Mouse (Mus musculus) lung, embryonic 16.5 days (tissue): ENCODE data around the gene Zfp985. TPM values are rescaled to one million over a fixed set of nuclear protein-coding genes. Genes with fewer than 3 reads are reported as not detected.
"Not testable (repeated sequence)": the region's sequence is repeated elsewhere in the genome, so short reads cannot be mapped to it uniquely, and the experiment has no call there.

Experiments
- ATAC-seq: fragments of 200-750 bp; cut with Nextera tagmentation; 2 replicates; pipeline ENCODE4 v1.8.0; 2017; ENCODE audit warnings: low read depth, mild to moderate bottlenecking, moderate library complexity
- H3K27ac ChIP-seq: fragments of 300-500 bp; sonication (generic); 2 replicates; pipeline ENCODE4 v1.5.1; 2014; ENCODE audit warnings: mild to moderate bottlenecking, control low read depth, low read length
- H3K27me3 ChIP-seq: fragments of 300-500 bp; sonication (generic); 2 replicates; pipeline ENCODE4 v1.6.1; 2014; ENCODE audit warnings: low read depth, low read length, mixed read lengths; ENCODE audit not compliant: control insufficient read depth, insufficient read depth
- H3K36me3 ChIP-seq: fragments of 300-500 bp; sonication (generic); 2 replicates; pipeline ENCODE4 v1.6.1; 2014; ENCODE audit warnings: low read length; ENCODE audit not compliant: control insufficient read depth, insufficient read depth
- H3K4me1 ChIP-seq: fragments of 300-500 bp; sonication (generic); replicated peaks from 2 replicates; pipeline ENCODE4 v1.6.1; 2014; ENCODE audit warnings: low read length, mixed read lengths; ENCODE audit not compliant: control insufficient read depth, insufficient read depth
- H3K4me2 ChIP-seq: fragments of 300-500 bp; sonication (generic); 2 replicates; pipeline ENCODE4 v1.6.1; 2014; ENCODE audit warnings: low read depth, low read length, control low read depth
- H3K4me3 ChIP-seq: fragments of 300-500 bp; sonication (generic); 2 replicates; pipeline ENCODE4 v1.5.1; 2014; ENCODE audit warnings: mild to moderate bottlenecking, low read length, control low read depth
- H3K9ac ChIP-seq: fragments of 300-500 bp; sonication (generic); 2 replicates; pipeline ENCODE4 v1.6.1; 2014; ENCODE audit warnings: low read length, control low read depth
- H3K9me3 ChIP-seq: fragments of 300-500 bp; sonication (generic); 2 replicates; pipeline ENCODE4 v1.6.1; 2016; ENCODE audit warnings: low read length; ENCODE audit not compliant: control insufficient read depth
- WGBS: fragments of 180-500 bp; shearing (Covaris S2); extraction: QIAGEN DNeasy Blood & Tissue Kit; methylation state at CpG from one replicate; pipeline ENCODE4 v1.1.7; 2014; 5-methylcytosine and 5-hydroxymethylcytosine counted together
- polyA plus RNA-seq: library from polyadenylated mRNA; unstranded; fragments of >200 nt; fragmentation: Nextera tagmentation; extraction: Ambion mirVana; gene quantifications from 2 replicates; pipeline ENCODE4 v1.2.1, GENCODE M21; 2015

The Zfp985 gene
- polyA plus RNA-seq, 1 experiment from 2014 or later = 0.31 TPM

DNA sequence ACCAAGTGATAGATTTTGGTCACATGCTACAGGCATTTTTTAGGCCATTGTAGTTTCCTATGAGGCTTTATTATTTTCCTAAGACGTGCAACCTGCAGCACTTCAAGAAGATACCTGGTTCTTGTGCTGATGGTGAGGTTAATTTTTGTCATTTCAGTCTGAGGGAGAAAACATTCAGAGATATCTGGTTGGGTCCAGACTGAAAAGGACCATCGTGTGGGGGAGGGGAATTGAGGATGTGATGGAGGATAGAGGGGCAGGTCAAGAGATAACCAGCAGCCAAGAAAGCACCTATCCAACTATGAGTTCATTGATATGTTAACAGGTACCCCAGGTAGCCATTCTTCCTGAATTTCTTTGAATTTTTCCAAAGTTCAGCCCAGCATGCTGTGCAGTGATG lies 1.3 kb downstream of the Zfp985 start:
- not testable (repeated sequence) for H3K4me2 ChIP-seq, H3K36me3 ChIP-seq, ATAC-seq, H3K27me3 ChIP-seq, H3K4me3 ChIP-seq, H3K27ac ChIP-seq, H3K9ac ChIP-seq, H3K4me1 ChIP-seq
- H3K9me3 ChIP-seq = peaks cover 16% of the 10 kb centered on the region
- WGBS = 63% methylated on average over 2 of the region's 2 CpGs

DNA sequence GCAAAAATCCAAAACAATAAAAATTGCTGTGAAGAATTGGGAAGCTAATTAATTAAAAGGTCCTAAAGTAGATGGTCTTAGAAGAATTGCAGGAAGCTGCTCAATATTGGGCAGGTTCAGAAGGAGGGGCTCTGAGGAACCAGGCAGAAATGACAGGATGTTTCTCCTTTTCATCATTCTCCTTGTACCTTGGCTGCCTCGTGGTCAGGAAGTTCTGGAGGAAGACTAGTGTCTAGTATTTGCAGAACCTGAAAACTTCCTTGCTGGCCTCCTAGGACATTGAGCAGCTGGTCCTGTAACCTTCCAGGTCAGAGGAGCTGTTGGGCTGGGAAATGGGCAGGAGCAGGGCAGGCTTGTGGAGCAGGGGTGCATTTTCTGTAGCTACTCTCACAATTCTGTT lies 3.8 kb downstream of the Zfp985 start:
- H3K9me3 ChIP-seq = peaks cover 14% of the 10 kb centered on the region
- not testable (repeated sequence) for H3K27ac ChIP-seq, H3K4me3 ChIP-seq, ATAC-seq, H3K9ac ChIP-seq, H3K4me2 ChIP-seq, H3K27me3 ChIP-seq, H3K4me1 ChIP-seq, H3K36me3 ChIP-seq
- 36% methylated on average over 1 of the region's 1 CpGs for WGBS

DNA sequence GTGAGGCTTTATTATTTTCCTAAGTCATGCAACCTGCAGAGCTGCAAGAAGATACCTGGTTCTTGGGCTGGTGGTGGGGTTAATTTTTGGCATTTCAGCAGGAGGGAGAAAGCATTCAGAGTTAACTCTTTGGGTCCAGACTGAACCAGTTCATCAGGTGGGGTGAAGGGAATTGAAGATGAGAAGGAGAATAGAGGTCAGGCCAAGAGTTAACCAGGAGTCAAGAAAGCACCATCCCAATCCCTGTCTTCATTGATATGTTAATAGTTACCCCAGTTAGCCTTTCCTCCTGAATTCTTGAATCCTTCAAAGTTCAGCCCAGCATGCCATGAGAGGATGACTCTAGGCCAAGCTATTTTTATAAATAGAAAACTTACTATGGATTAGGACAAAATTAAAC lies 4.9 kb downstream of the Zfp985 start:
- H3K4me1 ChIP-seq, H3K4me2 ChIP-seq, H3K9ac ChIP-seq, H3K36me3 ChIP-seq, ATAC-seq, H3K27ac ChIP-seq, H3K27me3 ChIP-seq, H3K4me3 ChIP-seq: not testable (repeated sequence)
- peaks cover 14% of the 10 kb centered on the region for H3K9me3 ChIP-seq

DNA sequence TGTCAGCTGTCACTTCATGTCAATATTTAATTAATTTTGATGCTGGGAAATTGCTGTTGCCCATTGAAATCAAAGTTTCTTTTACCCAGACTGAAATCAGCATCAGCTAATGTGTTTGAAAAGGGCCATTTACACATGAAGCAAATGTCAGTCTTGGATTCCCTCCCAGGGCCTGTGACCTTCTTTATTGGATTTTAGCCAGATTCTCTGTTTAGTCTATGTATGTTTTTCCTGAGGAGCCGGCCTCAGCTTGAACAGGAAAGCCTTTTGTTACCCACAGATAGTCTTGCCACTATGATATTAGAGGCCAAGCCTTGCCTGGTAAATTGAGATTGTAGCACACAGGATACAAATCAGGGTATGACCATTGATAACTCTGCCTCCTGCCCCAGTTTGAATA lies 6.0 kb downstream of the Zfp985 start:
- not testable (repeated sequence) for H3K4me2 ChIP-seq, H3K27ac ChIP-seq, H3K4me3 ChIP-seq, H3K4me1 ChIP-seq, H3K9ac ChIP-seq, ATAC-seq, H3K27me3 ChIP-seq, H3K36me3 ChIP-seq
- WGBS = 28% methylated on average over 1 of the region's 1 CpGs
- H3K9me3 ChIP-seq = peaks cover 12% of the 10 kb centered on the region; the same call in 1 of the 2 replicates

DNA sequence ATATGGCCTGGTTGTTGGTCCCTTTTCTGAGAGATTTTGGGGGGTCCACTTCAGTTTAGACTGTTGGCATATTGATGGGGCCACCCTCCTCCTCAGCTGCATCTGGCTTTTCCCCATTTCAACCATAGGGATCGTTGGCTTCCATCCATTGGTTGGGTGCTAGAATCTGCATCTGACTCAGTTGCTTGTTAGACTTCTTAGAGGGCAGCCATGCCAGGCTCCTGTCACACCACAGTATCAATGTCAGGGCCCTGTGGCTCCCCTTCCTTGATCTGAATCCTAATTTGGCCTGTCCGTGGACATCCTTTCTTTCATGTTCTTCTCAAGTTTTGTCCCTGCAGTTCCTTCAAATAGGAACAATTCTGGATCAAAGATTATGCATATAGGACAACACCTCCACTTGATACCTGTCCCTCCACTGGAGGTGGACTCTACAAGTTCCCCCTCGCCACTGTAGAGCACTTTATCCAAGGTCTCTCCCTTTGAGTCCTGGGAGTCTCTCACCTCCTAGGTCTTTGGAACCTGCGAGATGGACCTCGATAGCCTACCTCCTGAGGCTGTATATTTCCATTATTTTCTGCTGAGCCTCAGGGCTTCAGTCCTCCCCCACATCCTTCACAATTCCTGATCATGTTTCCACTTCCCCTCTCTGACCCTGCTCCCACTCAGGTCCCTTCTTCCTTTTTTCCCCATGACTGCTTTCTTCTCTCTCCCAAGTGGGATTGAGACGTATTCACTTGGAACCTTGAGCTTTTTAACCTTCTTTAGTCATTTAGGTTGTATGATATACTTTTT lies 12.5 kb downstream of the Zfp985 start:
- no peaks in the 10 kb centered on the region for H3K27me3 ChIP-seq
- H3K9me3 ChIP-seq = peaks cover 13% of the 10 kb centered on the region; the same call in 1 of the 2 replicates
- no peak overlapping the region for H3K9ac ChIP-seq
- ATAC-seq = no peak
- H3K27ac ChIP-seq = no peak overlapping the region
- no peak overlapping the region for H3K4me3 ChIP-seq
- no peaks in the 10 kb centered on the region for H3K4me1 ChIP-seq
- no peaks in the 10 kb centered on the region for H3K36me3 ChIP-seq
- 66% methylated on average over 6 of the region's 6 CpGs for WGBS
- no peak overlapping the region for H3K4me2 ChIP-seq

DNA sequence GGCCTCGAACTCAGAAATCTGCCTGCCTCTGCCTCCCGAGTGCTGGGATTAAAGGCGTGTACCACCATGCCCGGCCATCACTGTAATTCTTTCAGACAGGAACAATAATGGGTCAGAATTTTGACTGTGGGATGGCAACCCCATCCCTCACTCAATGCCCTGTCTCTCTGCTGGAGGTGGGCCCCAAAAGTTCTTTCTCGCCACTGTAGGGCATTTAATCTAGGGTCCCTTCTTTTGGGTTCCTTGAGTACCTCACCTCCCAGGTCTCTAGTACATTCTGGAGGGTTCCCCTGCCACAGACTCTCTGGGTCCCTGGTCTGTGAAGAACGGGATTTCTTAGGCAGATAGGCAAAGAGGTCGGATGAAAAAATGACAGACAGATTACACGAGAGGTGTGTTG lies 18.1 kb downstream of the Zfp985 start:
- ATAC-seq, H3K9me3 ChIP-seq: not testable (repeated sequence)

DNA sequence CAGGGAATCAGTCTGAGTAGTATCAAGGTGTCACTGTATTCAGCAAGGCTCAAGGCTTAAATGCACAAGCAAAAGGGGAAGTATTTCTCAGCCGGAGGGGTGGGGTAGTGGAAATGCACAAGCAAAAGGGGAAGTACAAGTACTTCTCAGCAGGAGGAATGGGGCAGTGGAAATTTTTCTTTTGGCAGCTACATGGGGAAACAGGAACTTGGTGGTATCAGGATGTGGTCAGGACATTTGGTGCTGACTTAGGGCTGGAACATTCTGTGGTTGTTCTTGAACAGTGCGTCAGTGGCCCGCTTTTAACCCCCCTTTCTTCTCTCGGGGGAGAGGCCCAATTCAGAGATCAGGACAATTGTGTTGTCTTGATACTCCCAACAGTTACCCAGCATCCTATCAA lies 26.3 kb downstream of the Zfp985 start:
- not testable (repeated sequence) for H3K4me3 ChIP-seq, H3K4me2 ChIP-seq, ATAC-seq, H3K27ac ChIP-seq, H3K36me3 ChIP-seq, H3K9ac ChIP-seq, H3K4me1 ChIP-seq, H3K27me3 ChIP-seq, H3K9me3 ChIP-seq
- WGBS = 92% methylated on average over 4 of the region's 4 CpGs

More for the DNA sequence above, 18.1 kb downstream of the Zfp985 start:
- H3K9ac ChIP-seq, H3K4me3 ChIP-seq, H3K4me1 ChIP-seq, H3K4me2 ChIP-seq, H3K27ac ChIP-seq, H3K27me3 ChIP-seq, H3K36me3 ChIP-seq: not testable (repeated sequence)
- WGBS = 69% methylated on average over 8 of the region's 8 CpGs

DNA sequence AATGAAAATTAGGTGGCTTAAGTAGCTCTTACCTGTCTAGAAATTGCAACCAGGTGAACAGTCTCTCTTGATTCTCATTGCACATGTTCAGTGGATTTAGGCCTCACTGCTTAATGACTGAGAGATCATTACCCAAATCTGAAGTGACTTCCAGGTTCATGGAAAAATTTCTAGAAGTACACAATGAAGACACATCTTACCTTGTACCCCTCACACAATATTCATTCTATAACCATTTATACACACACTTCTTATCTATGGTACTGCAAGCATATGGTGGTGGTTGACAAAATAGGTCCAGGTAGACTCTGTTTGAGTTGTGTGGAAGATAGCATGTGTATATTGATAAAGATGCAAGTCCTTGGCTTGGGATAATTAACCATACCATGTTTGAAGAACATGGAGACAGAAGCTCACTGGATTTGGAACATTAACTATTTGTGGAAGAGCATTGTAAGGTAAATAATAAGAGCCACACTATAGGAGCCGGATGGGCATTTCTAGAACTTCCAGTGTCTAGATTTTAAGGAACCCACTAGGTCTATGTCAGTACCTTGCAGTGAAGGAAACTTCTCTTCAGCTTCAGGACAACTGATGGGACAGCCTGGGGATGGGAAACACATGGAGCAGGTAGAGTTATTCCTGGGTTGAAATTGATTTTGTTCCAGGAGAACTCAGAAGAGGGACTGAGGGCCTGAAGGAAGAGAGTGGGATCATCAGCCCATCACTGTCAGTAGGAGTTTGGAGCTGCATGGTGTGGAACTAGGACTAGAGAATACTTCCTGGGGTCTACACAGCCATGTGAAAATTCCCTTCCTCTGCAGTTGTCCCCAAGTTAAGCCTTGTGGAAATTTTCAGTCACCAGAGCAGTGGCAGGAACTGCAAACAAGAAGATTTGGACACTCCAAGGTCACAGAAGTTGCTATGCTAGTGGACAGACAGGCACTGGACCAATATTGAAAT lies 33.7 kb downstream of the Zfp985 start:
- ATAC-seq = no peak
- Histone ChIP-seq H3K36me3 (no peaks in the 10 kb centered on the region), H3K9ac (no peak overlapping the region), H3K27ac (no peak overlapping the region), H3K9me3 (peaks cover 11% of the 10 kb centered on the region), H3K4me3 (no peak overlapping the region), H3K27me3 (no peaks in the 10 kb centered on the region), H3K4me1 (no peaks in the 10 kb centered on the region), H3K4me2 (no peak overlapping the region)
- WGBS = 60% methylated on average over 1 of the region's 1 CpGs

DNA sequence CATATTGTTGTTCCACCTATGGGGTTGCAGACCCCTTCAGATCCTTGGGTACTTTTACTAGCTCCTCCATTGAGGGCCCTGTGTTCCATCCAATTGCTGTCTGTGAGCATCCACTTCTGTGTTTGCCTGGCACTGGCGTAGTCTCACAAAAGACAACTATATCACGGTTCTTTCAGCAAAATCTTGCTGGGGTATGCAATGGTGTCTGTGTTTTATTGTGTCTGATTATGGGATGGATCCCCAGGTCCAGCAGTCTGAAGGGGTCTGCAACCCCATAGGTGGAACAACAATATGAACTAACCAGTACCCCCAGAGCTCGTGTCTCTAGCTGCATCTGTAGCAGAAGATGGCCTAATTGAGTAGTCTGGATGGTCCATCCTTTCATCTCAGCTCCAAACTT lies 41.6 kb downstream of the Zfp985 start:
- H3K4me2 ChIP-seq, H3K4me3 ChIP-seq, H3K27me3 ChIP-seq, H3K36me3 ChIP-seq, H3K27ac ChIP-seq, H3K9ac ChIP-seq, H3K4me1 ChIP-seq, ATAC-seq: not testable (repeated sequence)
- H3K9me3 ChIP-seq = peaks cover 23% of the 10 kb centered on the region
- 79% methylated on average over 3 of the region's 3 CpGs for WGBS
